8 mouse cellular contexts compared by ENCODE assay signal in the genomic region with DNA sequence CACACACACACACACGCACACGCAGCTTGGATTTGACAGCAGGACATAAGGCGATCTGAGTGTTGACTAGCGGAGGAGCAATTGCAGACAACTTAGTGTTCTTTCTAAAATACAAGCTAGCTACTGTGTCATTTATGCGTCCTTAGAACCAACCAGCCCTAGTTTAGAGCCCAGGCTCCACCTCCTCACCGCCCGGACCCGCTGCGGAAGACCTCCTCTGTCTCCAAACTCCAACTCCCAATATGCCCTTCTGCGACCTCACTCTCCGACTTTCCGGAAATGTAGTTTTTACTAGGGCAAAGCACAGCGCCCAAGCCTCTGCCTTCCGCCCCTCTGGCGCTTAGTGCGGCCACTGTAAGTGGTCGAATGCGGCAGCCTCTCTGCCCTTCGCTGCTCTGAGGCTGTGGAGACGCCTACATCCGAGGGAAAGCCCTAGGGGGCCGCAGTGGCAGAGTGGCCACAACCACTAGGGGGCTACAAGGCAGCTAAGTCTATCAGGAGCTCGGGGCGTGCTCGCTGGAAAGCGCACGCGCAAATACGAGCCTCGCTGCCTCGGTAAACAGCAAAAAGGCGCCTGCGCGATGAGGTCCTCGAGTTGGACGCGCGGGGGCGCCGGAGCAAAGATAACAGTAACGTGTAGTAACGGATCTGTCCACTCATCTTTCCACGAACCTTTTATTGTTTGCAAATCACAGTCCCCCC. TPM values are rescaled to one million over a fixed set of nuclear protein-coding genes. Genes with fewer than 3 reads are reported as not detected.
DNase-seq lines count a peak whose midpoint lies in the region; ATAC-seq and TF ChIP-seq lines count a peak whose summit lies in the region.

No protein-coding gene starts in this region.

- ATAC-seq in cerebellum, adult (ENCODE audit: insufficient number of reproducible peaks, low FRiP score, low TSS enrichment), result peak; percentile 92
- ATAC-seq in forebrain, embryonic 13.5 days, result peak; percentile 96
- peak; percentile 95 for ATAC-seq in liver, postnatal 0 days
- ATAC-seq in neural tube, embryonic 14.5 days (ENCODE audit: low read depth), result peak; percentile 96

- H3K27me3 ChIP-seq in ES-Bruce4 (ENCODE audit: control insufficient read depth, insufficient read depth, low read length, poor library complexity, severe bottlenecking), result no peaks in the 10 kb centered on the region
- no peaks in the 10 kb centered on the region for H3K27me3 ChIP-seq in forebrain, embryonic 13.5 days
- H3K27me3 ChIP-seq in liver, postnatal 0 days (ENCODE audit: insufficient read depth, low read length), result no peaks in the 10 kb centered on the region
- no peaks in the 10 kb centered on the region for H3K27me3 ChIP-seq in neural tube, embryonic 14.5 days (ENCODE audit: control insufficient read depth, insufficient read depth, low read length)

- H3K4me2 ChIP-seq in forebrain, embryonic 13.5 days, result peak overlapping the region; percentile 63
- peak overlapping the region; percentile 70 for H3K4me2 ChIP-seq in liver, postnatal 0 days (ENCODE audit: low read depth, low read length)
- peak overlapping the region; percentile 49 for H3K4me2 ChIP-seq in neural tube, embryonic 14.5 days (ENCODE audit: low read depth, low read length)

- TF ChIP-seq CTCF in ES-Bruce4 (IDR thresholded peaks at IDR 0.05; ENCODE audit: low read depth, low read length), result peak; percentile 59
- peak; percentile 98 for TF ChIP-seq CTCF in liver, postnatal 0 days (IDR thresholded peaks at IDR 0.05; ENCODE audit: low read depth)

- WGBS in forebrain, embryonic 13.5 days, result under 1% methylated on average over 43 of the region's 43 CpGs
- WGBS in large intestine, adult 2 months, result under 1% methylated on average over 43 of the region's 43 CpGs
- 1% methylated on average over 43 of the region's 43 CpGs for whole genome bisulfite sequencing in liver, postnatal 0 days (ENCODE audit: insufficient replicate concordance)
- 1% methylated on average over 43 of the region's 43 CpGs for WGBS in neural tube, embryonic 14.5 days

- intact Hi-C loops in heart, postnatal 10 days (cut with DNase I), result loop anchor here (1.0 to 5.0 kb wide), 3 partner anchors 37 to 102 kb away; a partner anchor contains a TSS

- no peak for TF ChIP-seq POLR2A in ES-Bruce4 (IDR thresholded peaks at IDR 0.05; ENCODE audit: insufficient read depth, low read length)

- H3K9me3 ChIP-seq in ES-Bruce4 (replicated peaks; ENCODE audit: control insufficient read depth, insufficient read depth, low read length, poor library complexity, severe bottlenecking), result no peaks in the 10 kb centered on the region
- H3K9me3 ChIP-seq in forebrain, embryonic 13.5 days (replicated peaks), result no peaks in the 10 kb centered on the region
- no peaks in the 10 kb centered on the region for H3K9me3 ChIP-seq in liver, postnatal 0 days (ENCODE audit: low read length)
- no peaks in the 10 kb centered on the region for H3K9me3 ChIP-seq in neural tube, embryonic 14.5 days (ENCODE audit: control insufficient read depth, low read length)

- H3K4me1 ChIP-seq in ES-Bruce4 (ENCODE audit: control insufficient read depth, insufficient read depth, low read length), result no peaks in the 10 kb centered on the region
- H3K4me1 ChIP-seq in forebrain, embryonic 13.5 days, result no peaks in the 10 kb centered on the region; the same call in 1 of the 2 replicates
- peaks cover 22% of the 10 kb centered on the region for H3K4me1 ChIP-seq in liver, postnatal 0 days (ENCODE audit: insufficient read depth)
- H3K4me1 ChIP-seq in neural tube, embryonic 14.5 days (ENCODE audit: control insufficient read depth, insufficient read depth, low read length), result no peaks in the 10 kb centered on the region

- H3K27ac ChIP-seq in ES-Bruce4 (ENCODE audit: insufficient read depth, low read length), result peak overlapping the region; percentile 60
- peak overlapping the region; percentile 73 for H3K27ac ChIP-seq in forebrain, embryonic 13.5 days
- H3K27ac ChIP-seq in liver, postnatal 0 days (ENCODE audit: low read depth), result peak overlapping the region; percentile 90
- H3K27ac ChIP-seq in neural tube, embryonic 14.5 days (ENCODE audit: low read depth, low read length), result peak overlapping the region; percentile 86

- TF ChIP-seq EP300 in ES-Bruce4 (IDR thresholded peaks at IDR 0.05; ENCODE audit: insufficient read depth, low read depth, low read length), result peak; percentile 41; the same call in 1 of the 2 replicates
- peak; percentile 59; the same call in 1 of the 2 replicates for TF ChIP-seq EP300 in liver, postnatal 0 days (IDR thresholded peaks at IDR 0.05; ENCODE audit: low read depth)

- H3K36me3 ChIP-seq in ES-Bruce4 (ENCODE audit: control insufficient read depth, insufficient read depth, low read length, poor library complexity, severe bottlenecking), result no peaks in the 10 kb centered on the region
- no peaks in the 10 kb centered on the region for H3K36me3 ChIP-seq in forebrain, embryonic 13.5 days (ENCODE audit: poor library complexity, severe bottlenecking)
- H3K36me3 ChIP-seq in liver, postnatal 0 days (replicated peaks; ENCODE audit: insufficient read depth, low read length), result no peaks in the 10 kb centered on the region
- H3K36me3 ChIP-seq in neural tube, embryonic 14.5 days (ENCODE audit: control insufficient read depth, insufficient read depth, low read length), result no peaks in the 10 kb centered on the region

- peak; percentile 98 for DNase-seq in heart, postnatal 10 days
- peak; percentile 93 for DNase-seq in large intestine, adult 2 months (ENCODE audit: low read depth, low spot score)
- DNase-seq in liver, postnatal 0 days, result peak; percentile 97
- peak; percentile 96 for DNase-seq in testis, postnatal 10 days (ENCODE audit: low spot score)

- peak overlapping the region; percentile 80 for H3K4me3 ChIP-seq in ES-Bruce4 (ENCODE audit: low read depth, low read length)
- peak overlapping the region; percentile 66 for H3K4me3 ChIP-seq in forebrain, embryonic 13.5 days
- peak overlapping the region; percentile 52 for H3K4me3 ChIP-seq in liver, postnatal 0 days (ENCODE audit: low read depth, low read length)
- H3K4me3 ChIP-seq in neural tube, embryonic 14.5 days (ENCODE audit: low read depth, low read length), result peak overlapping the region; percentile 59

- peak overlapping the region; percentile 43 for H3K9ac ChIP-seq in ES-Bruce4 (ENCODE audit: low read depth, poor library complexity, severe bottlenecking)
- H3K9ac ChIP-seq in forebrain, embryonic 13.5 days, result peak overlapping the region; percentile 76
- peak overlapping the region; percentile 61 for H3K9ac ChIP-seq in liver, postnatal 0 days (replicated peaks)
- peak overlapping the region; percentile 52 for H3K9ac ChIP-seq in neural tube, embryonic 14.5 days (replicated peaks; ENCODE audit: low read depth, low read length)

RNA-seq across cellular contexts. Expression of a gene that starts 6.4 kb away (rescaled TPM):
- polyA plus RNA-seq in ES-Bruce4 (2011; ENCODE audit: insufficient read depth, insufficient read length, low read depth, missing spikeins), result 54.3 and 58.2 TPM in 2 replicates
- polyA plus RNA-seq in forebrain, embryonic 13.5 days (2015; fragmentation: Nextera tagmentation; extraction: Ambion mirVana), result 4.4 and 4.6 TPM in 2 replicates
- total RNA-seq in heart, postnatal 10 days (2021), result 10 to 100 TPM; 22.1 to 32.3 TPM
- 246 and 277 TPM in 2 replicates for polyA plus RNA-seq in large intestine, adult 2 months (2012; rRNA removed)
- polyA plus RNA-seq in liver, postnatal 0 days (2015; fragmentation: Nextera tagmentation; extraction: Ambion mirVana), result 361 and 384 TPM in 2 replicates
- 12.6 and 17.4 TPM in 2 replicates for polyA plus RNA-seq in neural tube, embryonic 14.5 days (2014; fragmentation: Nextera tagmentation; extraction: Ambion mirVana)

RNA-seq across cellular contexts. Expression of a gene that starts 8.4 kb away (rescaled TPM):
- 23.4 and 25.8 TPM in 2 replicates for polyA plus RNA-seq in ES-Bruce4 (2011; ENCODE audit: insufficient read depth, insufficient read length, low read depth, missing spikeins)
- polyA plus RNA-seq in forebrain, embryonic 13.5 days (2015; fragmentation: Nextera tagmentation; extraction: Ambion mirVana), result 14.4 and 14.5 TPM in 2 replicates
- 10 to 100 TPM; 11.4 to 13.7 TPM for total RNA-seq in heart, postnatal 10 days (2021)
- 10.4 and 15.0 TPM in 2 replicates for polyA plus RNA-seq in large intestine, adult 2 months (2012; rRNA removed)
- 4.9 and 5.3 TPM in 2 replicates for polyA plus RNA-seq in liver, postnatal 0 days (2015; fragmentation: Nextera tagmentation; extraction: Ambion mirVana)
- 17.2 and 28.8 TPM in 2 replicates for polyA plus RNA-seq in neural tube, embryonic 14.5 days (2014; fragmentation: Nextera tagmentation; extraction: Ambion mirVana)

RNA-seq across cellular contexts. Expression of a gene that starts 37.4 kb away (rescaled TPM):
- polyA plus RNA-seq in ES-Bruce4 (2011; ENCODE audit: insufficient read depth, insufficient read length, low read depth, missing spikeins), result 28.2 and 31.5 TPM in 2 replicates
- polyA plus RNA-seq in forebrain, embryonic 13.5 days (2015; fragmentation: Nextera tagmentation; extraction: Ambion mirVana), result 4.8 and 6.0 TPM in 2 replicates
- total RNA-seq in heart, postnatal 10 days (2021), result 10 to 100 TPM; 49.4 to 50.7 TPM
- polyA plus RNA-seq in large intestine, adult 2 months (2012; rRNA removed), result 52.4 and 63.6 TPM in 2 replicates
- polyA plus RNA-seq in liver, postnatal 0 days (2015; fragmentation: Nextera tagmentation; extraction: Ambion mirVana), result 16.0 and 18.1 TPM in 2 replicates
- 4.0 and 11.1 TPM in 2 replicates for polyA plus RNA-seq in neural tube, embryonic 14.5 days (2014; fragmentation: Nextera tagmentation; extraction: Ambion mirVana)

Comparison
In these comparisons a context has a peak if more than half of its experiments do, and no peak if none do; other contexts are left out.
1. Peak in every context shown above with its lines: DNase-seq, ATAC-seq, H3K4me3 ChIP-seq and H3K27ac ChIP-seq.